Mouse (Mus musculus) limb, embryonic 13.5 days (tissue): ENCODE data around the gene D10Wsu102e. TPM values are rescaled to one million over a fixed set of nuclear protein-coding genes. Genes with fewer than 3 reads are reported as not detected.
"Not testable (repeated sequence)": the region's sequence is repeated elsewhere in the genome, so short reads cannot be mapped to it uniquely, and the experiment has no call there.

ENCODE experiments used
- ATAC-seq: fragments of 200-750 bp; cut with Nextera tagmentation; 2 replicates; pipeline ENCODE4 v1.8.0; 2017; ENCODE audit warnings: low read depth, moderate number of reproducible peaks, moderate TSS enrichment; ENCODE audit not compliant: low FRiP score
- H3K27ac ChIP-seq: fragments of 300-500 bp; sonication (generic); 2 replicates; pipeline ENCODE4 v1.5.1; 2015; ENCODE audit warnings: inconsistent platforms, mild to moderate bottlenecking, moderate library complexity
- H3K27me3 ChIP-seq: fragments of 300-500 bp; sonication (generic); 2 replicates; pipeline ENCODE4 v1.6.1; 2015; ENCODE audit warnings: mild to moderate bottlenecking, inconsistent platforms
- H3K36me3 ChIP-seq: fragments of 300-500 bp; sonication (generic); 2 replicates; pipeline ENCODE4 v1.6.1; 2015; ENCODE audit warnings: inconsistent platforms, mild to moderate bottlenecking, moderate library complexity
- H3K4me1 ChIP-seq: fragments of 300-500 bp; sonication (generic); 2 replicates; pipeline ENCODE4 v1.6.1; 2015; ENCODE audit warnings: inconsistent platforms
- H3K4me2 ChIP-seq: fragments of 300-500 bp; sonication (generic); replicated peaks from 2 replicates; pipeline ENCODE4 v1.6.1; 2015; ENCODE audit warnings: inconsistent platforms, mild to moderate bottlenecking, moderate library complexity
- H3K4me3 ChIP-seq: fragments of 300-500 bp; sonication (generic); 2 replicates; pipeline ENCODE4 v1.5.1; 2015; ENCODE audit warnings: moderate library complexity, mild to moderate bottlenecking, inconsistent platforms
- H3K9ac ChIP-seq: fragments of 300-500 bp; sonication (generic); 2 replicates; pipeline ENCODE4 v1.6.1; 2015; ENCODE audit warnings: mild to moderate bottlenecking, inconsistent platforms
- H3K9me3 ChIP-seq: fragments of 300-500 bp; sonication (generic); 2 replicates; pipeline ENCODE4 v1.6.1; 2016; ENCODE audit warnings: inconsistent platforms
- WGBS: fragments of 180-500 bp; shearing (Covaris S2); methylation state at CpG from one replicate; pipeline ENCODE4 v1.1.7; 2015; 5-methylcytosine and 5-hydroxymethylcytosine counted together
- polyA plus RNA-seq: library from polyadenylated mRNA; unstranded; fragments of >200 nt; fragmentation: Nextera tagmentation; extraction: Ambion mirVana; gene quantifications from 2 replicates; pipeline ENCODE4 v1.2.1, GENCODE M21; 2015

Gene D10Wsu102e
- polyA plus RNA-seq, 1 experiment from 2014 or later, result 0.76 TPM

GRCm38 (mm10) chr10:83351779-83352178 lies 8.2 kb upstream of the D10Wsu102e start:
- not testable (repeated sequence) for H3K4me3 ChIP-seq, H3K27me3 ChIP-seq, H3K9me3 ChIP-seq, H3K4me1 ChIP-seq, H3K4me2 ChIP-seq, ATAC-seq, H3K9ac ChIP-seq, H3K36me3 ChIP-seq, H3K27ac ChIP-seq
- 93% methylated on average over 4 of the region's 4 CpGs for WGBS

- WGBS, result 50% methylated on average over 14 of the region's 14 CpGs
- H3K4me3 ChIP-seq, result no peak overlapping the region
- H3K27ac ChIP-seq, result no peak overlapping the region
- H3K4me2 ChIP-seq, result no peak overlapping the region
- no peak overlapping the region for H3K9ac ChIP-seq
- H3K36me3 ChIP-seq, result no peaks in the 10 kb centered on the region
- peaks cover 4% of the 10 kb centered on the region; the same call in 1 of the 2 replicates for H3K4me1 ChIP-seq
- H3K9me3 ChIP-seq, result no peaks in the 10 kb centered on the region
- 0 out of 2 replicates have a peak, but pooled peaks cover 4% of the 10 kb centered on the region for H3K27me3 ChIP-seq
- no peak for ATAC-seq
Observed at GRCm38 (mm10) chr10:83353680-83354332, 6.2 kb upstream of the D10Wsu102e start.

- Histone ChIP-seq H3K36me3 (no peaks in the 10 kb centered on the region), H3K27me3 (0 out of 2 replicates have a peak, but pooled peaks cover 2% of the 10 kb centered on the region), H3K4me1 (peaks cover 5% of the 10 kb centered on the region; the same call in 1 of the 2 replicates), H3K4me3 (no peak overlapping the region), H3K9ac (no peak overlapping the region), H3K9me3 (no peaks in the 10 kb centered on the region), H3K27ac (no peak overlapping the region), H3K4me2 (no peak overlapping the region)
- no peak for ATAC-seq
- 62% methylated on average over 8 of the region's 8 CpGs for WGBS
Observed at GRCm38 (mm10) chr10:83354333-83354719, 5.7 kb upstream of the D10Wsu102e start.

GRCm38 (mm10) chr10:83356416-83356815 lies 3.6 kb upstream of the D10Wsu102e start:
- Histone ChIP-seq H3K9ac (no peak overlapping the region), H3K4me1 (peaks cover 14% of the 10 kb centered on the region), H3K9me3 (no peaks in the 10 kb centered on the region), H3K4me3 (no peak overlapping the region), H3K36me3 (no peaks in the 10 kb centered on the region), H3K27me3 (no peaks in the 10 kb centered on the region), H3K4me2 (no peak overlapping the region), H3K27ac (no peak overlapping the region)
- ATAC-seq, result no peak
- WGBS, result 83% methylated on average over 12 of the region's 12 CpGs

GRCm38 (mm10) chr10:83359451-83359850 lies 570 bp upstream of the D10Wsu102e start:
- no peak; the same call in 1 of the 2 replicates for ATAC-seq
- Histone ChIP-seq H3K9me3 (no peaks in the 10 kb centered on the region), H3K36me3 (peaks cover 22% of the 10 kb centered on the region), H3K4me1 (peaks cover 15% of the 10 kb centered on the region), H3K9ac (no peak overlapping the region), H3K4me2 (peak overlapping the region; percentile 84), H3K27me3 (no peaks in the 10 kb centered on the region), H3K4me3 (peak overlapping the region; percentile 91), H3K27ac (no peak overlapping the region; the same call in 1 of the 2 replicates)
- 74% methylated on average over 4 of the region's 4 CpGs for WGBS

- peak; percentile 80 for ATAC-seq
- Histone ChIP-seq H3K4me3 (peak overlapping the region; percentile 91), H3K4me1 (peaks cover 15% of the 10 kb centered on the region), H3K4me2 (peak overlapping the region; percentile 84), H3K9ac (peak overlapping the region; percentile 90), H3K27me3 (no peaks in the 10 kb centered on the region), H3K36me3 (peaks cover 31% of the 10 kb centered on the region), H3K27ac (peak overlapping the region; percentile 39; the same call in 1 of the 2 replicates), H3K9me3 (no peaks in the 10 kb centered on the region)
- WGBS, result under 1% methylated on average over 35 of the region's 40 CpGs
Observed at GRCm38 (mm10) chr10:83360356-83360755, 335 bp downstream of the D10Wsu102e start.

- peak overlapping the region; percentile 1; the same call in 1 of the 2 replicates for H3K9ac ChIP-seq
- ATAC-seq, result no peak
- peak overlapping the region; percentile 91; the same call in 1 of the 2 replicates for H3K4me3 ChIP-seq
Observed at GRCm38 (mm10) chr10:83361643-83362382, 1.8 kb downstream of the D10Wsu102e start.

GRCm38 (mm10) chr10:83363451-83363850 lies 3.4 kb downstream of the D10Wsu102e start:
- Histone ChIP-seq H3K27ac (no peak overlapping the region), H3K4me3 (no peak overlapping the region), H3K9ac (no peak overlapping the region), H3K4me1 (peaks cover 15% of the 10 kb centered on the region), H3K27me3 (no peaks in the 10 kb centered on the region), H3K9me3 (no peaks in the 10 kb centered on the region), H3K36me3 (peaks cover 61% of the 10 kb centered on the region), H3K4me2 (no peak overlapping the region)
- no peak for ATAC-seq
- 93% methylated on average over 8 of the region's 8 CpGs for WGBS

More at GRCm38 (mm10) chr10:83361643-83362382, 1.8 kb downstream of the D10Wsu102e start:
- H3K4me2 ChIP-seq, result peak overlapping the region; percentile 84
- H3K9me3 ChIP-seq, result no peaks in the 10 kb centered on the region
- H3K36me3 ChIP-seq, result peaks cover 46% of the 10 kb centered on the region
- H3K27me3 ChIP-seq, result no peaks in the 10 kb centered on the region
- H3K27ac ChIP-seq, result no peak overlapping the region
- peaks cover 15% of the 10 kb centered on the region for H3K4me1 ChIP-seq
- 61% methylated on average over 5 of the region's 5 CpGs for WGBS

GRCm38 (mm10) chr10:83368918-83369317 lies 8.9 kb downstream of the D10Wsu102e start:
- H3K27ac ChIP-seq, result no peak overlapping the region
- 0 out of 2 replicates have a peak, but pooled peaks cover 6% of the 10 kb centered on the region for H3K4me1 ChIP-seq
- WGBS, result 38% methylated on average over 5 of the region's 5 CpGs
- no peaks in the 10 kb centered on the region for H3K27me3 ChIP-seq
- H3K4me3 ChIP-seq, result no peak overlapping the region
- no peaks in the 10 kb centered on the region for H3K9me3 ChIP-seq
- H3K4me2 ChIP-seq, result no peak overlapping the region
- no peak overlapping the region for H3K9ac ChIP-seq
- H3K36me3 ChIP-seq, result peaks cover 86% of the 10 kb centered on the region
- no peak; the same call in 1 of the 2 replicates for ATAC-seq

GRCm38 (mm10) chr10:83374045-83374656 lies 14.1 kb downstream of the D10Wsu102e start:
- Histone ChIP-seq H3K9ac (no peak overlapping the region), H3K4me2 (no peak overlapping the region), H3K4me3 (no peak overlapping the region), H3K27me3 (no peaks in the 10 kb centered on the region), H3K4me1 (no peaks in the 10 kb centered on the region), H3K27ac (no peak overlapping the region), H3K9me3 (no peaks in the 10 kb centered on the region), H3K36me3 (peaks cover 48% of the 10 kb centered on the region)
- ATAC-seq, result no peak
- WGBS, result 86% methylated on average over 3 of the region's 3 CpGs

GRCm38 (mm10) chr10:83375458-83375857 lies 15.4 kb downstream of the D10Wsu102e start:
- H3K9ac ChIP-seq, H3K27me3 ChIP-seq, H3K4me3 ChIP-seq, H3K9me3 ChIP-seq, H3K27ac ChIP-seq, H3K4me2 ChIP-seq, ATAC-seq, H3K4me1 ChIP-seq: not testable (repeated sequence)
- WGBS, result 92% methylated on average over 5 of the region's 5 CpGs
- H3K36me3 ChIP-seq, result peaks cover 40% of the 10 kb centered on the region
